14 mouse cellular contexts compared by ENCODE assay signal in the genomic region with DNA sequence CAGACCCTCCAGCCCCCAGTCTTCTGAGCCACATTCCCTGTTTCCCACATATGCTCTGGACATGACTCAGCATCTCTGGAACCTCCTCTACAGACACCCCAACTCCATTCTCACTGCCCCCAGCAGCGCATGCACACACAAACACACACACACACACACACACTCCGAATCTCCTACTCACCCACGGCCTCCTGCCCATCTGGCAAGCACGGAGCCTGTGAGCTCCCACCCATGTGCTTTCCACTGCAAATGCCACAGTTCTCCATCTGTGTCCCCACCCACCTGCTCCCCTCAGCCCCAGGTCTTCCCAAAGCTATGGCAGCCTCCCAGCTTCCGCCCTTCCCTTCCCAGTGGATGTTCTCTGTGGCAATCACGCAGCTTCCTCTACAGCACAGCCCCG. TPM values are rescaled to one million over a fixed set of nuclear protein-coding genes. Genes with fewer than 3 reads are reported as not detected.
A peak's percentile ranks its signal among the peaks of the same experiment; 100 is the strongest.
DNase-seq lines count a peak whose midpoint lies in the region; TF ChIP-seq lines count a peak whose summit lies in the region.
"Had no signal": no experiment of that assay in that cellular context is flagged by ENCODE, and none has a peak within 500 bp of the region (broad histone marks: within the 10 kb centered on the region; RNA-seq: fewer than 3 reads in every experiment).

No protein-coding gene starts in this region.

- H3K4me3 ChIP-seq in gastrocnemius, adult 2 months: no peak overlapping the region
- H3K4me3 ChIP-seq: limb, embryonic 13.5 days; lung, embryonic 15.5 days; midbrain, embryonic 10.5 days had no signal

- intact Hi-C loops in gastrocnemius, adult 2 months (cut with DNase I): no loop called here

- no peak for DNase-seq in gastrocnemius, adult 2 months
- DNase-seq in gastrocnemius, postnatal 25 days: no peak
- DNase-seq in frontal cortex, postnatal 25 days (ENCODE audit: low spot score in 2 of 2): peak; percentile 59 to 73
- DNase-seq in left cerebral cortex, adult 18-20 months (ENCODE audit: low spot score in 2 of 2): peak; percentile 91 to 94
- peak; percentile 88 for DNase-seq in right cerebral cortex, postnatal 25 days
- no peak for DNase-seq in urinary bladder, postnatal 4 days (ENCODE audit: low spot score in 2 of 2)
- DNase-seq in adrenal gland, postnatal 4 days (ENCODE audit: low spot score in 2 of 2): no peak
- DNase-seq in spleen, adult 18-20 months: no peak
- DNase-seq: heart, adult 11 months; kidney, adult 11 months; retina, postnatal 1 day had no signal

- peak overlapping the region; percentile 94 for H3K27ac ChIP-seq in gastrocnemius, adult 2 months
- H3K27ac ChIP-seq: limb, embryonic 13.5 days; lung, embryonic 15.5 days; midbrain, embryonic 10.5 days had no signal

- TF ChIP-seq CTCF in gastrocnemius, adult 2 months (IDR thresholded peaks at IDR 0.05): no peak

RNA-seq across cellular contexts. Expression of a gene that starts 6.3 kb away (rescaled TPM):
- 10 to 100 TPM; 14.5 to 15.3 TPM for total RNA-seq in gastrocnemius, adult 2 months (2021)
- 10 to 100 TPM; 11.0 to 12.3 TPM for total RNA-seq in gastrocnemius, postnatal 25 days (2021)
- 10 to 100 TPM; 13.7 to 17.8 TPM for total RNA-seq in left cerebral cortex, adult 18-20 months (2021)
- total RNA-seq in adrenal gland, postnatal 4 days (2021): 10 to 100 TPM; 15.9 to 17.9 TPM

RNA-seq across cellular contexts. Expression of a gene that starts 28.8 kb away (rescaled TPM):
- total RNA-seq in gastrocnemius, adult 2 months (2021): 100 to 1,000 TPM; 245 to 247 TPM
- 100 to 1,000 TPM; 190 to 200 TPM for total RNA-seq in gastrocnemius, postnatal 25 days (2021)
- total RNA-seq in left cerebral cortex, adult 18-20 months (2021): 10 to 100 TPM; 34.4 to 36.6 TPM
- total RNA-seq in adrenal gland, postnatal 4 days (2021): 10 to 100 TPM; 29.2 to 30.1 TPM

RNA-seq across cellular contexts. Expression of a gene that starts 57.2 kb away (rescaled TPM):
- 10 to 100 TPM; 13.4 to 17.9 TPM for total RNA-seq in gastrocnemius, adult 2 months (2021)
- total RNA-seq in gastrocnemius, postnatal 25 days (2021): 10 to 100 TPM in 1 of 2 experiments, 1 to 10 TPM in 1; 9.9 to 10.7 TPM
- total RNA-seq in left cerebral cortex, adult 18-20 months (2021): 10 to 100 TPM; 46.1 to 57.0 TPM
- total RNA-seq in adrenal gland, postnatal 4 days (2021): 10 to 100 TPM; 45.8 to 60.4 TPM

Comparison
In these comparisons a context has a peak if more than half of its experiments do, and no peak if none do; other contexts are left out.
1. DNase-seq: peak in frontal cortex, postnatal 25 days (2 of 2), left cerebral cortex, adult 18-20 months (2 of 2) and right cerebral cortex, postnatal 25 days (single experiment); none in gastrocnemius, adult 2 months (single experiment), gastrocnemius, postnatal 25 days (single experiment), urinary bladder, postnatal 4 days (0 of 2), adrenal gland, postnatal 4 days (0 of 2) and spleen, adult 18-20 months (0 of 2).
2. RNA of a gene that starts 28.8 kb away (total RNA-seq): 245 to 247 TPM in gastrocnemius, adult 2 months and 190 to 200 TPM in gastrocnemius, postnatal 25 days; 34.4 to 36.6 TPM in left cerebral cortex, adult 18-20 months and 29.2 to 30.1 TPM in adrenal gland, postnatal 4 days; every median in the first group is over 4 times any median in the second.